Mouse (Mus musculus) ES-Bruce4 (cell line): Measurements from ENCODE around the gene Ephb1. TPM values are rescaled to one million over a fixed set of nuclear protein-coding genes. Genes with fewer than 3 reads are reported as not detected.

Source experiments
- H3K27ac ChIP-seq: 2 replicates; pipeline ENCODE4 v1.5.1; 2012; ENCODE audit warnings: low read length, inconsistent platforms; ENCODE audit not compliant: insufficient read depth
- H3K27me3 ChIP-seq: 2 replicates; pipeline ENCODE4 v1.6.1; 2012; ENCODE audit warnings: mild to moderate bottlenecking, low read length, inconsistent platforms; ENCODE audit not compliant: control insufficient read depth, poor library complexity, insufficient read depth, severe bottlenecking
- H3K36me3 ChIP-seq: 2 replicates; pipeline ENCODE4 v1.6.1; 2012; ENCODE audit warnings: inconsistent platforms, mild to moderate bottlenecking, low read length, moderate library complexity; ENCODE audit not compliant: control insufficient read depth, poor library complexity, insufficient read depth, severe bottlenecking
- H3K4me1 ChIP-seq: one replicate; pipeline ENCODE4 v1.8.1; 2011; ENCODE audit warnings: low read length; ENCODE audit not compliant: control insufficient read depth, insufficient read depth
- H3K4me3 ChIP-seq: 2 replicates; pipeline ENCODE4 v1.5.1; 2011; ENCODE audit warnings: low read depth, mild to moderate bottlenecking, low read length
- H3K9ac ChIP-seq: 2 replicates; pipeline ENCODE4 v1.6.1; 2012; ENCODE audit warnings: low read depth, mild to moderate bottlenecking, inconsistent platforms; ENCODE audit not compliant: poor library complexity, severe bottlenecking
- H3K9me3 ChIP-seq: replicated peaks from 2 replicates; pipeline ENCODE4 v1.6.1; 2012; ENCODE audit warnings: mild to moderate bottlenecking, low read length, inconsistent platforms; ENCODE audit not compliant: control insufficient read depth, poor library complexity, insufficient read depth, severe bottlenecking
- CTCF ChIP-seq: IDR thresholded peaks from one replicate; pipeline ENCODE4 v1.8.1; 2011; ENCODE audit warnings: low read depth, low read length
- EP300 ChIP-seq: IDR thresholded peaks from 2 replicates; pipeline ENCODE4 v1.6.1; 2011; ENCODE audit warnings: low read depth, low read length; ENCODE audit not compliant: insufficient read depth
- POLR2A ChIP-seq: IDR thresholded peaks from one replicate; pipeline ENCODE4 v1.8.1; 2011; ENCODE audit warnings: low read length; ENCODE audit not compliant: insufficient read depth
- polyA plus RNA-seq: library from polyadenylated mRNA; stranded (reverse); fragments of >200 nt; gene quantifications from 2 replicates; pipeline ENCODE4 v1.2.4, GENCODE M21; 2011; ENCODE audit warnings: low read depth; ENCODE audit not compliant: missing spikeins, insufficient read depth, insufficient read length

Ephb1 gene
- polyA plus RNA-seq, 1 experiment, result 0.52 TPM

DNA sequence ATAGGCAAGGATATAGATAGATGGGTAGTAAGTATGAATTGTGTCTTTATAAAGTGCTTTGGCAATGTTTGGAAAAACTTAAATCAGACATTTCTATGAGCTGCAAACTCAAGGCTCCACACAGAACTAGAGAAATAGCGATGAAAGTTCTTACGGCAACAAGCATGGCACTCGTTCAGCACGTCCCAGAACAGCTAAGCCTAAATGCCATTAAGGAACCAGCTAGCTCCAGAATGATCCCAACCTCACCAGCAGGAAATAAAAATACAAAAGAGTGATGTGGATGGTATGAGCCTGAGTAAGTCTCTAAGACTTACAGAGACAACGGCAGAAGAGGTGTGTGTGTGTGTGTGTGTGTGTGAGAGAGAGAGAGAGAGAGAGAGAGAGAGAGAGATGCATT, 20.2 kb upstream of the Ephb1 start:
- Histone ChIP-seq H3K27me3 (no peaks in the 10 kb centered on the region), H3K36me3 (no peaks in the 10 kb centered on the region), H3K9ac (no peak overlapping the region), H3K4me3 (no peak overlapping the region), H3K9me3 (no peaks in the 10 kb centered on the region), H3K4me1 (no peaks in the 10 kb centered on the region), H3K27ac (no peak overlapping the region)
- no peak for TF ChIP-seq CTCF
- no peak for TF ChIP-seq EP300
- TF ChIP-seq POLR2A, result no peak

- no peak for TF ChIP-seq EP300
- no peak for TF ChIP-seq CTCF
- no peak for TF ChIP-seq POLR2A
- H3K4me3 ChIP-seq, result no peak overlapping the region
- no peaks in the 10 kb centered on the region for H3K27me3 ChIP-seq
- H3K9me3 ChIP-seq, result no peaks in the 10 kb centered on the region
- H3K9ac ChIP-seq, result no peak overlapping the region
- no peaks in the 10 kb centered on the region for H3K4me1 ChIP-seq
- H3K27ac ChIP-seq, result no peak overlapping the region
- no peaks in the 10 kb centered on the region for H3K36me3 ChIP-seq
These were observed 19.4 kb upstream of the Ephb1 start for GRCm38 (mm10) chr9:102373886-102374285.

GRCm38 (mm10) chr9:102371936-102372335, 17.4 kb upstream of the Ephb1 start:
- TF ChIP-seq POLR2A (no peak), EP300 (no peak), CTCF (no peak)
- H3K36me3 ChIP-seq, result no peaks in the 10 kb centered on the region
- H3K27ac ChIP-seq, result no peak overlapping the region
- H3K4me3 ChIP-seq, result no peak overlapping the region
- H3K4me1 ChIP-seq, result no peaks in the 10 kb centered on the region
- H3K9ac ChIP-seq, result no peak overlapping the region
- H3K27me3 ChIP-seq, result no peaks in the 10 kb centered on the region
- no peaks in the 10 kb centered on the region for H3K9me3 ChIP-seq

DNA sequence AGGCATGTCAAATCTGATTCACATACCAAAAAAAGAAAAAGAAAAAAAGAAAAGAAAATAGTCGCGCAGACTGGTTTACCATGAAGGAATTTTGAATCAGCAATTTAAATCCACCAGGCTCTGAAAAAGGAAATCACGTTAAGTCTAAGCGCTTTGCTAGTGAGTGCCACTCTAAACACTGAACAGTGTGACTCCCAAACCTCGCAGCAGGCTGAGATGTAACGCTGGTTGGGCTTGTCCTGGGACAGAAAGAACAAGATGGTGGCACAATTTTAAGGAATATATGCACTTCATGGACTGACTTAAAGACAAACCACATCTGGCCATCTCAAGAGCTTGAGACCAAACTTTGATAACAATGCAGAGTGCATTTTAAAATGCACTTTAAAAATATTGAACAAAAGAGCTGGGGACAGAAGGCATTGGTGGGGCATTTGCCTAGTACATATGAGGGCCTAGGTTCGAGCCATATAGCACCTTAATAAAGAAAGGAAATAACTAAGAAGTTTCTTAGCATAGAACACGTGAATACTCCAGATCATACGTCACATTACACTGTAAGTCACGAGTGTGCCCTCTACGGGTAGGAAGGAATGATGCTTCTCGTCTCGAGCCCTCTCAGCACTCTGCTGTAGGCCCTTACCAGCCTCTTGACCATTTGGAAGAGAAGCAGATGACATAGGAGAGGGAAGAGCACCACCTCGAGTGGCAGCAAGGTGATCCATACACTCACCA, 16.7 kb upstream of the Ephb1 start:
- no peaks in the 10 kb centered on the region for H3K27me3 ChIP-seq
- H3K9ac ChIP-seq, result no peak overlapping the region
- no peak for TF ChIP-seq POLR2A
- TF ChIP-seq CTCF, result no peak
- no peak for TF ChIP-seq EP300
- H3K9me3 ChIP-seq, result no peaks in the 10 kb centered on the region
- no peaks in the 10 kb centered on the region for H3K4me1 ChIP-seq
- H3K36me3 ChIP-seq, result no peaks in the 10 kb centered on the region
- no peak overlapping the region for H3K27ac ChIP-seq
- no peak overlapping the region for H3K4me3 ChIP-seq

GRCm38 (mm10) chr9:102370141-102370540, 15.6 kb upstream of the Ephb1 start:
- H3K27ac ChIP-seq, result no peak overlapping the region
- no peaks in the 10 kb centered on the region for H3K36me3 ChIP-seq
- H3K4me1 ChIP-seq, result no peaks in the 10 kb centered on the region
- no peak overlapping the region for H3K9ac ChIP-seq
- no peaks in the 10 kb centered on the region for H3K27me3 ChIP-seq
- no peaks in the 10 kb centered on the region for H3K9me3 ChIP-seq
- no peak overlapping the region for H3K4me3 ChIP-seq
- TF ChIP-seq CTCF, result no peak

DNA sequence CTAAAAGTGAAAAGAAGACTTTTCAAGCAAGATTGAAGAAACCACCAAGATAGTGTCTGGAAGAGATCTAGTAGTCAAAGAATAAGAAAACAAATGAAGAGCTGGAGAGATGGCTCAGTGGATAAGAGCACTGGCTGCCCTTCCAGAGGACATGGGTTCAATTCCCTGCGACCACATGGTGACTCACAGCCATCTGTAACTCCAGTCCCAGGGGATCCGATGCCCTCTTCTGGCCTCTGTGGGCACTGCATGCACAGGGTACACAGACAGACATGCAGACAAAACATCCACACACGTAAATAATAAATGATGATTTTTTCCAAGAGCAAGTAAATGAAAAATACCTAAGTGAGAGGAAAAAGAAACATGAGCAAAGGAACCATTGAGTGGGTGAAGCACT, 14.6 kb upstream of the Ephb1 start:
- no peaks in the 10 kb centered on the region for H3K27me3 ChIP-seq
- H3K27ac ChIP-seq, result no peak overlapping the region
- no peak overlapping the region for H3K4me3 ChIP-seq
- H3K4me1 ChIP-seq, result no peaks in the 10 kb centered on the region
- peak; percentile 69 for TF ChIP-seq CTCF
- TF ChIP-seq POLR2A, result no peak
- no peaks in the 10 kb centered on the region for H3K9me3 ChIP-seq
- no peaks in the 10 kb centered on the region for H3K36me3 ChIP-seq
- no peak overlapping the region for H3K9ac ChIP-seq
